Mouse (Mus musculus): ENCODE results near the gene Olfr1437.

DNA sequence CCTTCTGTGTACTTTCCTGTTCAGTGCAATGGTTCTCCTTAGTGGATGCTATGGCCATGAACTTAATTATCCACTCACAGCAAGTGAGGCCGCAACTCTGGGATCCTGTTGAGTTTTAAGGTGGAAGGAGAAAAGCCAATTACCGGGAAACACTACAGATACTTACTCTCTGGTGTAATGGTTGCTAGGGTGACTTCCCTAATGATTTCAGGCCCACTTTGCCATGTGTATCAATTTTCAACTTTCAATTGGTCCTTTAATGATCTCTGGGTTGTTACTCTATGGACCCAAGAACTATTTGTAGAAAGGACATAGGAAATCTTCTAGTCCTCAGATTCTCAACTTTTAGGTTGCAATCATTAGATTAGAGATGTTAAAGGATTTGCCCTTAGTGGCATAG, at the start of gene Olfr1437:
- TF ChIP-seq CTCF (IDR thresholded peaks at IDR 0.05; ENCODE audit: extremely low read depth, insufficient read length, insufficient replicate concordance, low read depth, low read length), result no peak
- no peak for TF ChIP-seq POLR2A (IDR thresholded peaks at IDR 0.05; ENCODE audit: low read depth, low read length)
